Mouse (Mus musculus): Measurements from ENCODE around the gene Cox14.

The Cox14 gene

GRCm38 (mm10) chr15:99725341-99726155, at the start of gene Cox14:
TSS of gene Cox14 (plus strand) at chr15:99725618.
- peak; percentile 95 to 97 for DNase-seq

- DNase-seq: no peak
Observed at GRCm38 (mm10) chr15:99677089-99677488, 48.3 kb upstream of the Cox14 start.

DNA sequence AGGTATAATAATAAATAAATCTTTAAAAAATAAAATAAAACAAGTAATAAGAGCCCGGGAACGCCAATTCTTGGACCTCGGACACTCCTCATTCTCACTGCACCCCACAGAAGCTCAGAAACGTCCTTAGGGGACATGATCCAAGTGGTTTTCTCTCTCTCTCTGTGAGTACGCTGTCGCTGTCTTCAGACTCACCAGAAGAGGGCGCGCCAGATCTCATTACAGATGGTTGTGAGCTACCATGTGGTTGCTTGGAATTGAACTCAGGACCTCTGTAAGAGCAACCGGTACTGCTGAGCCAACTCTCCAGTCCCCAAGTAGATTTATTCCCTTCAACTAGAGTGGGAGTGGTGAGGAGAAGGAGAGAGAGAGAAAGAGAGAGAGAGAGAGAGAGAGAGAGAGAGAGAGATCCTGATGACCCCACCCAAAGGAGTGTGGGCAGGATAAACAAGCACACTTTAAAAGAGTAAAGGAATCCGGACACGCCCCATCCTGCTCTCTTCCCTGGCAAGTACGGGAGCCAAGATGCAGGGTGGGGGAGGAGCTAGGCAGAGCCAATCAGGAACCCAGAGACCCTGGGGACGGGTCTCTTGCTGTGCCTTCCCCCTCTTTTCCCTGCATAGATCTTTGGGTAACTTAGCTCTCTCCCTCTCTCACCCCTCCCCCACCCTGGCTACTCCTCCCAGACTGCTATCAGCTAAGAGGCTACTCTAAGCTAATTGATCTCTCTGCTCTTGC, 47.2 kb upstream of the Cox14 start:
- peak in 1 of 2 experiments; percentile 74 for DNase-seq

DNA sequence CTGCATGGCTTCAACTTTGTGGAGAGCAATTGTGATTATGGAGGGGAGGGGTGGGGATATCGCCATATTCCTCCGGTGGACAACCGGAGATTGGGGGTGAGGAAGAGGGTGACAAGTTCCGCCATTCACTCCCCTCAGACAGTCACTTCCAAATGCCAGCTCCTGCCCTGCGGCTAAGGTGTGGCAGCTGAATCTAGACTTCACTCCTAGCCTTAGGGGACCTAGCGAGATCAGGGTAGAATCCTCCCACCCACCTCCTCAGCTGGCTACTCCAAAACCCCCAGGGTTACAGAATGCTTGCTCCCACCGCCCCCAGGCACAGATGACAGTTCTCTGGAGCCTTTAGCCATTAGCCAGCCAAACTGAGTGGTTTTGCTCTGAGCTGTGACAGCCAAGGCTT, 46.4 kb upstream of the Cox14 start:
- DNase-seq: no peak

DNA sequence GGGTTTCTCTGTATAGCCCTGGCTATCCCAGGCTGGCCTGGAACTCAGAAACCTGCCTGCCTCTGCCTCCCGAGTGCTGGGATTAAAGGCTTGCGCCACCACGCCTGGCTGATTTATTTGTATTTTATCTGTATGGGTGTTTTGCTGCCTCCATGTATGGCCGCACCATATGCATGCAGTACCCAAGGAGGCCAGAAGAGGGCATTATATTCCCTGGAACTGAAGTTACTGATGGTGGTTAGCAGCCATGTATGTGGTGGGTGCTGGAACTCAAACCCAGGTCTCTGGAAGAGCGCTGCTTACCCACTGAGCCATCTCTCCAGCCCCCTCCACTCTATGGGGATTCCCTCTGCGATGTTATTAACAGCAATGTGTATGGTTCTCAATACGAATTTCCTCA, 42.5 kb upstream of the Cox14 start:
- no peak for DNase-seq

- no peak for DNase-seq
Observed at GRCm38 (mm10) chr15:99684156-99684555, 41.3 kb upstream of the Cox14 start.

DNA sequence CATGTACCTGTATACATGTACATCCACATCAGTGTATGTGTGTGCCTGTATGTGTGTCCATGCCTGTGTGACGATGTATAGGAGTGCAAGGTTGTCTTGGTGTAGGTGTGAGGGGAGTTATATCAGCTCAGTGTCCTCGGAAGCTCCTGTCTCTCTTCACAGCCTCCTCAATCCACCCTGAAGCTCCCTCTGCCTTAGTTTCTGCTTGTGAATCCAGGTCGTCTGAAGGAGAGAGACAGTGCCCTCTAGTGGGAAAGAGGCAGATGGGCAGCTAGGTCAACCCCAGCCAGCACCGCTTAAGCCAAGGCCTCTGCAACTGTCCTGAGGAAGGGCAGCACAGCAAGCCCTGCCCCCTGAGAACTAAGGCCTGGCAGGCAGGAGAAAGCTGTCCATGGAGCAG, 36.7 kb upstream of the Cox14 start:
- DNase-seq: peak; percentile 77 to 81

DNA sequence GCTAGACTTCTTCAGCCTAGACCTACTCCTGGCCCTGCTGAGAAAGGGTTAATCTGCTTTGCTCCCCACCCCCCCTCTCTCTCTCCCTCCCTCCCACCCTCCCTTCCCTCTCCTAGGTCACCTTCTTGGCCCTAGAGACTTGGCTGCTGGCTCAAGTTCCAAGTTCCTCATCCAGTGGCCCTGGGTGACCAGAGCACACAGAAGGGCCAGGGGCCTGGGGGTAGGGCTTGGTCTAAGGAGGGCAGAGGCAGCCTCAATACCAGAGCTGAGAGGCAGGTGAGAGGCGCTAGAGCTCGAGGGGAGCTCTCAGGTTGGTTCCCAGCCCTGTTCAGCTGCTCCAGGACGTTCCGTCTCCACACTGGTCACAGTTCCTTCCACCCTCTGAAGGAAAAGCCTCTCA, 34.5 kb upstream of the Cox14 start:
- DNase-seq: no peak

GRCm38 (mm10) chr15:99691976-99692375, 33.4 kb upstream of the Cox14 start:
- DNase-seq: peak in 1 of 2 experiments; percentile 28

DNA sequence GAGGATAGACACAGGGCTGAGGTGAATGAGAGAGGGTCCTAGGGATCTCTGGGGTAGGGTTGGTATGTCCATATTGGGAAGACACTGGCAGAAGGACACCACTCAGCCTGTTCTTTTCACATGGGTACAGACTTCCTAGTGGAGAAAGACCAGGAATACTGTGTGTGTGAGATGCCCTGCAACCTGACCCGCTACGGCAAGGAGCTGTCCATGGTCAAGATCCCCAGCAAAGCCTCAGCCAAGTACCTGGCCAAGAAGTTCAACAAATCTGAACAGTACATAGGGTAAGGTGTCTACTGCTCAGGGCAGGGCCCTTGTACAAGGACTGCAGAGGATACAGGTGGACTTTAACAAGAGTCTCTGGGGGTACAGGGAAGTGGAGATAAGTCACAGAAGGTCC, 28.1 kb upstream of the Cox14 start:
- no peak for DNase-seq

GRCm38 (mm10) chr15:99698533-99699085, 26.8 kb upstream of the Cox14 start:
- peak; percentile 26 to 43 for DNase-seq

- DNase-seq: peak in 1 of 2 experiments; percentile 10
Observed at GRCm38 (mm10) chr15:99699715-99700114, 25.7 kb upstream of the Cox14 start.

DNA sequence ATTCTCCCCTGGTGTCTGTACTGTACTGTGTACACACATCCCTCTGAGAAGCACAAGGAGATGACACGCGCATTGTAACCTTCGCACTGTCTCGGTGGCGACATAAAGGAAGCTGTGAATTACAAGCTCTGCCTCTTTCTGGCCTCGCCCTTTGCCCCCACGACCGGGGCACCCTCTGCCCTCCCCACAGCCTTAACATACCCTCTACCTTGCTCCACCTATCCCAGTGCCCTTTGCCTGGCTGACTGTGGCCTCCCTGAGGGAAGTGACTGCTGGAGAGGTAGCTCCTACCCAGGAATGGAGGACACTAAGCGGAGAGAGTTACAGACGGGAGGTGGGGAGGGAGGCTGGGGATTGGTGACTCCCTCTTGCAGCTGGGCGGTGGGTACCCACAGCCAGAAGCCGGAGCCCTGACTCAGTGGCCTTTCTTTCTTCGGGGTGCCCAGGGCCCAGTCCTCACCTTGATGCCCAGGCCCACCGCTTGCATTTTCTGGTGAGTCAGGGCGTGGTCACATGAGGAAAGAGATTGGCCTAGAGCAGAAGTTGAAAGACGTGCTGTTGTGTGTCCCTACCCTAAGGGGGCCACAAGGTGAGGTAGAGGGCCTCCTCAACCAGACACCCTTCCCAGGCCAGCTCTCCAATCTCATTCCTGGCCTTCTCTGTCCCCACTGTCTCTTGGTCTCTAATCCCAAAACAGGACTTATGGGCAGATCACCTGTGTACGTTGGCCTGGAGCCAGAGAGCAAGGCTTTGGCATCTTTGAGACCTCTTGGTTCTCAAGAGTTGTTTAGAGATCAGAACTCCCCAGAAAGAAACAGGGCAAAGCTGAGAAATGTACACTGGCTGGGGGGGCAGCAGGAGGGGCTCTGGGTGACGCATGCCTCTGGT, 25.0 kb upstream of the Cox14 start:
- DNase-seq: peak; percentile 20 to 55

DNA sequence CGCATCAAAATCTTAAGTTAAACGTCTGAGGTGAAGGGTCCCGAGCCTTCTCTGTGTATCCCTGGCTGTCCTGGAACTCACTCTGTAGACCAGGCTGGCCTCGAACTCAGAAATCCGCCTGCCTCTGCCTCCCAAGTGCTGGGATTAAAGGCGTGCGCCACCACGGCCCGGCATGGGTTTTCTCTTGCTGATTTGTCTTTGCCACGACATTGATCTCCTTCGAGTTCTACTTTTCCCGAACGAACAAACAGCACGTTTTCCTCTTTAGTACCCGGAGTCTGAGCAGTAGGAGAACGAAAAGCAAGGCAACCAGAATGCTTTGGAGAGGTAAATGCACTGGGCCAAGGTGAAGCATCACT, 23.8 kb upstream of the Cox14 start:
- DNase-seq: peak in 1 of 2 experiments; percentile 49

DNA sequence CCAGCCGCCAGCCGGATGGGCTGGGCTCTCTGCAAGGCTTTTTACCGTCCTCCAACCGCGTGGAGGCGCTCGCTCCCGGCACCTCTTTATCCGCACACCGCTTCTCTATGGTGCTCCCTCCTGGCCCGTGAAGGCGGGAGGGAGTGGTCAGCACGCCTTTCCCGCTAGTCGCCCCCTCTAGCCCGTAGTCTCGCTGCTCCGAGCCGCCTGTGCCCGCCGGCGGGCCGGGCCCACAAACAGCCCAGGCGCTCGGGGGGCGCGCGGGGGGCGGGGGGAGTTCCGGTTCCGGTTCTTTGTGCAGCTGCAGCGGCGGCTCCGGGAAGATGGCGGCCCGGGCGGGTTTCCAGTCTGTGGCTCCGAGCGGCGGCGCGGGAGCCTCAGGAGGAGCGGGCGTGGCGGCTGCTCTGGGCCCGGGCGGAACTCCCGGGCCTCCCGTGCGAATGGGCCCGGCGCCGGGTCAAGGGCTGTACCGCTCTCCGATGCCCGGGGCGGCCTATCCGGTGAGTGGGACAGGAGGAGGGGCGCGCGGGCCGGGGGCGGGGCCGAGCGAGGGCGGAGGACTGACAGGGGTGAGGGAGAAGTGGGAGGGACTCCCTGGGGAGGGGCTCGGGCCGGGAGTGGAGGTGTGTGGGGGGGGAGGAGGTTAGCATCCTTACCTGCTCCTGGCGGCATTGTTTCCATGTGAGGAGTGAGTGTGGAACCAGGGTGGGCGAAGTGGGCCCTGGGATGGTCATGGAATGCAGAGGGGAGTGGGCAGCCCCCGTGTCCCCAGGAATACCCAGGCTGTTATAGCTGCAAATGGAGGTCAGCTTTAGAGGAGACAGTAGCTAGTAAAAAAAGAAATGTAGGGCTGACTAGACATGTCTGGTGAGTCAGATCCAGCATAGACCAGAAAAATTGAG, 23.2 kb upstream of the Cox14 start, which contains the start of gene Smarcd1:
TSS of gene Smarcd1 (plus strand) at position 131 of the 902 bp plus-strand sequence.
- peak; percentile 98 for DNase-seq

DNA sequence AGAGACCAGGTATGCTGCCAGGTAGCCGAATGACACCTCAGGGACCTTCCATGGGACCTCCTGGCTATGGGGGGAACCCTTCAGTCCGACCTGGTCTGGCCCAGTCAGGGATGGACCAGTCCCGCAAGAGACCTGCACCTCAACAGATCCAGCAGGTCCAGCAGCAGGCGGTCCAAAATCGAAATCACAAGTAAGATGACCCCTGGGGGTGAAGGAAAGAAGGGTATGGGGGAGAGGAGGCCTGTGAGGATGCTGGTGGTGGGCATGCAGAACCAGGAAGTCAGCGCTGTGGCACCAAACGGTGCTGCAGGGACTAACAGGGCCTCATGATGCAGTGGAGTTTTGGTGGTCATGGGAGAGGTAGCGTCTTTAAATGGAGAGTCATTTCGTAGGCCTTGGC, 22.3 kb upstream of the Cox14 start:
- DNase-seq: peak in 1 of 2 experiments; percentile 30

- no peak for DNase-seq
Observed at GRCm38 (mm10) chr15:99703676-99704040, 21.8 kb upstream of the Cox14 start.

GRCm38 (mm10) chr15:99704041-99704681, 21.3 kb upstream of the Cox14 start:
- peak; percentile 30 to 56 for DNase-seq

- peak in 1 of 2 experiments; percentile 30 for DNase-seq
Observed at GRCm38 (mm10) chr15:99704881-99705280, 20.5 kb upstream of the Cox14 start.

GRCm38 (mm10) chr15:99705440-99706048, 19.9 kb upstream of the Cox14 start, which contains the start of gene Gm17349:
TSS of gene Gm17349 (minus strand) at chr15:99705490.
- DNase-seq: peak; percentile 72 to 81

Data from cerebellum, postnatal 25 days (tissue).